Mouse (Mus musculus) cerebellum, adult 8-10 months (tissue): Measurements from ENCODE around the gene Capzb.
A peak's percentile ranks its signal among the peaks of the same experiment; 100 is the strongest.

Source experiments
- DNase-seq: peaks from one replicate; pipeline ENCODE4 v3.0.0; 2022

The Capzb gene

GRCm38 (mm10) chr4:139240334-139240733 is 47.6 kb downstream of the Capzb start:
- no peak for DNase-seq

DNA sequence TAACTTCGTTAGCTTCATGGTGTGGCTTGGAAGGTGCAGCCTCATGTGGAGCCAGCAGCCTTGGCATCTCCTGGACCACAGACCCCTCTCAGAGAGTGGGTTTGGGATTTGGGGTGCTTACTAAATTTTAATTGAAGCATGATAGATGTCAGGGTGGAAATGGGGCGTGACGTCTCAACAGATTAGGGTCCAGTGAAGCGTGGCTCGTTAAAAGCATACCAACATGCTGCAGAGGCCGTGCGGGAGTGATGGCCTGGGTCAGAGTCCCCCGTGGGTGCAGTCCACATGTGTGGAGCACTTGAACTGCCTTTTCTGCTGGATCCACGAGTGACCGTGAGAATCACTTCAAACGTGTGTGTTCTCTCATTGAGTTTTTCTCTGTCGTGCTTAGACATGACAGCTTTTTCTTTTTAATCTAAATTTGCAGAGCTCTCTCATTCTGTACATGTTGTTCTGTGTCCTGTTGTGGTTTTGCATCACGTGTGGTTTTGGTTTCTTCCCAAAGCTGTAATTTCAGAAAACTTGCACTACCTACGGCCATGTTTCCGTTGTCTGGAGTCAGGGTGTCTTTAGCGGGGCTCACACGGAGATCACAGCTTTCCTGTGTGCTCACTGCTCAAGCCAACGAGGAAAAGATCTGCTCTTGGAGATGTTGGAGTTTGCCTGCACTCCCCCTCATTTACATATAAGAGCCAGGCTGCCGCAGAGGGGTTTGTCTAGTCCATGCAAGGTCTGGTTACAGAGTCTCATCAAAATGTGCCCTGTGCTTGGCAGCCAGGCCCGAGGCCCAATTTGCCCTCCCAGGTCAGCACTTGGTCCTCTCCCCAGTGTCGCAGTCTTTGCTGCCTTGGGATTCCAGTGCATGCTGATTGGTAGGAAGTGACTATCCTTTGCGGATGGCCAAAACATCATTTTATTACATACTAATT is 49.2 kb downstream of the Capzb start:
- DNase-seq: no peak

GRCm38 (mm10) chr4:139242607-139242955 is 49.9 kb downstream of the Capzb start:
- no peak for DNase-seq

GRCm38 (mm10) chr4:139244176-139244575 is 51.5 kb downstream of the Capzb start:
- DNase-seq: no peak

GRCm38 (mm10) chr4:139244766-139245165 is 52.1 kb downstream of the Capzb start:
- DNase-seq: no peak

GRCm38 (mm10) chr4:139245534-139245933 is 52.8 kb downstream of the Capzb start:
- no peak for DNase-seq

- DNase-seq: no peak
Observed at GRCm38 (mm10) chr4:139246130-139246877, 53.6 kb downstream of the Capzb start.

- no peak for DNase-seq
Observed at GRCm38 (mm10) chr4:139247966-139248365, 55.3 kb downstream of the Capzb start.

DNA sequence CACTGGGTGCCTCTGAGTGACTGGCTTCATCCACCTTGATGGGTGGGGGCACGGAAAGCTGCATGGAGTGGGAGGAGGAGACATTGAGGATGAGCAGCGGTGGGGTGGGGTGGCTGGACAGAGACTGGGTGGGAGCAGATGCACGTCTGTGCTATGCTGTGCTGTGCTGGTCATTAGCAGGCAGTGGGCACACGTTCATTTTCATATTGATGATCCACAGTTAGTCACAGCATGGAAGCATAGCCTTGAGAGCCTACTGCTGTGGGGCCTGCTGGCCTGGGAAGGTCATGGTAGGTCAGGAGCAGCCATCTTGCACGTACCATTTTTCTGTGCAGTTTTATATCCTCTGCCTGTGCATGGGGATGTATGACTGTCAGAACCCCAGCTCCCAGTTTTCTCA is 56.0 kb downstream of the Capzb start:
- DNase-seq: no peak

DNA sequence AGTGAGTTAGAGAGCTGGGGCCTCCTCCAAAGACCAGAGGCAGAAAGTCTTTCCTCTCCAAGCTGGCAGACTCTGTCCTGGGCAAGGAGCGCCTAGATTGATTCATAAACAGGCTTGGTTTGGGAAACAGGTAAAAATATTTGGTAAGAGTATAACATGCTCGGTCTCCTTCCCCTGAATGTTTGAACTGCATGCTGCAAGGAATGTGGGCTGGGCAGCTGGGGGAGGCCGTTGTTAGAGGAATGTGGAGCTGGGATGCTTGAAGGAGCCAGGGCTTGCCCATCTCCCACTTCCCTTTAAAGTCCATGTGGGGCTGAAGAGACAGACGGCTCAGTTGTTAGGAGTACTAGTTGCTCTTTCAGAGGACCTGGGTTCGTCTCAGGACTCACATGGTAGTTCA is 57.3 kb downstream of the Capzb start:
- DNase-seq: no peak

GRCm38 (mm10) chr4:139250886-139251285 is 58.2 kb downstream of the Capzb start:
- DNase-seq: no peak

DNA sequence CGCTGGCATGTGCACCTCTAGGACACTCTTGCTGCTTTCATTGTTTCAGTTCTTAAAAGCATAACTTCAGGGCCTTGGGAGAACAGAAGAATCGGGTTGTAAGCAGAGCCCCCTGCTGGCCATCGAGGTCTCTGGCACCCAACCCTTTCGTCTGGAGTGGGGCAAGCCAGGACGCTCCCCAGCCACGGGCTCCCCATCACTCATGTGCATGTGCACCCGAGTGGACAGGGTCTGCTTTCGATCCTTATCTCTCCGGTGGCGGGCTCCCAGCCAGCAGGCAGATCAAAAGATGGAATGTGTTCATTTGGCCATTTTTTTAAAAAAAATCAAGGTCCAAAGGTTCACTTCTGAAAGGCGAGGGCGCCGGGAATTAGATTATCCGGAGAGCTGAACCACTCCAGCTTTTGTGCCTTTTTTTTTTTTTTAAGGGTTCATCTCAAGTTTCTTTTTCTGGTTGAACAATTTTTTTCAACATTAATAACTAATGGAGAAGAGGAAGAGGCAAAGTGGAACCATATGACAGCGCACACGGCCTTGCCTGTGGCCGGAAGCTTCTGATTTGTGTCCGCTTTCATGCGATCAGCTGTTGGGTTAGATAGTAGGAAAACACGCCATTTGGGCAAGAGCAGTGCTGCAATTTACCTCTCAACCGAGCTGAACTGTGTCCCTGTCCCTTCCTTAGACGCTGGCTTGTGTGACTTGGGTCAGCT is 59.5 kb downstream of the Capzb start:
- peak; percentile 77 for DNase-seq

GRCm38 (mm10) chr4:139253206-139253605 is 60.5 kb downstream of the Capzb start:
- no peak for DNase-seq

DNA sequence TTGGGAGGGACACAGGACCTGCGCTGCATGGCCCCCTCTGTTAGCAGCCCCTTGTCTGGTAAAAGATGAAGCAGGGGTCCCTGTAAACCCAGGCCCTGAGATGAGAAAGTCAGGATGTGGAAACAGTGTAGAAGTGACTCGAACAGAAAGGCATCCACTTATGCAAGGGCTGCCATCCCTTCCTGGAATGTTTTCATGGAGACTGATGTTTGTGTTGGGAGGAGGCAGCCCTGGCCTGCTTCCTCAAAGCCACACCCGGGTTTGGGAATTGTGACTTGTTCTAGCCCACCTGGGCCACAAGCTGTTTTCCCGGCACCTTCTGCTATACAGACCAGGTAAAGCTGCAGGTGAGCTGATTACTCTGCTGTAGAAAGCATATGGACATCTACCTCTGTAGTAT is 63.4 kb downstream of the Capzb start:
- DNase-seq: no peak

GRCm38 (mm10) chr4:139256708-139257107 is 64.0 kb downstream of the Capzb start:
- no peak for DNase-seq

GRCm38 (mm10) chr4:139258621-139259301 is 66.1 kb downstream of the Capzb start:
- no peak for DNase-seq

GRCm38 (mm10) chr4:139259302-139259871 is 66.7 kb downstream of the Capzb start:
- no peak for DNase-seq

DNA sequence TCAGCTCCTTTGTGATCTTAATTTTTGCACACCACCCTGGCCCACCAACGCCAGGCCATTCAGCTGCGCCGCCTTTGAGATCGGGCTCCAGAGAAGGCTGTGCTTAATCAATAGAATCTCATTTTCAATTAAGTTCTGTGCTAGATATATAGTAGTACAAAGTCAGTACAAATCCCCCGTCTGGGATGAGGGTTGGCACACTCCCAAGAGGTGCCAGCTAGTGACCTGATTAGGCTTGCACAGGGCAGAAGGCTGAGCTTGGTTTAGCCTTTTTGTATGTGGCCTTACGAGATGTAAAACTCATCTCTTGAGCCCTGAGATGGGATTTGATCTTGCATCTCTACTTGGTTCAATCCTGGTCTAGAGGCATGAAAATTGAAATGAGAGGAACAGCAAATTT is 70.3 kb downstream of the Capzb start:
- DNase-seq: no peak

GRCm38 (mm10) chr4:139265783-139266499 is 73.2 kb downstream of the Capzb start:
- DNase-seq: peak; percentile 58

- no peak for DNase-seq
Observed at GRCm38 (mm10) chr4:139266500-139266865, 73.8 kb downstream of the Capzb start.

- no peak for DNase-seq
Observed at GRCm38 (mm10) chr4:139267335-139267734, 74.6 kb downstream of the Capzb start.

DNA sequence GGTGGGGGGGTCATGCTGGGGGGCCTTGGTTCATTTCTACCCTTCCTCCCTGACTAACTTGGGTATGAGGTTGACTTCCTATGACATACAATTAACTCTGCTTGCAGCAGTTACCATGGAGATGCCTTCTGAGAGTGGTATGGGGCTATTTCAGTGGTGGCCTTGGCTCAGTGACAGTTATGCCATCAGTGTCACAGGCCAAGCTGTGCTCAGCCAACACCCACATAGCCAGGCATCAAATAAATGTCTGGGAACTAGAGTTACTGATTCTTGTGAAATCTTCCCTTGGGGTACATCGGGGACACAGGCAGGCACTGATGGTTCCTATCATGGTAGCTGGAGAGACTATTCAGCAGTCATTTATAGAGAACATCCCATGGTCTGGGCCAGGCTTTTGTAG is 75.5 kb downstream of the Capzb start:
- no peak for DNase-seq
